Mouse (Mus musculus): ENCODE data around the gene Pou2f2. TPM values are rescaled to one million over a fixed set of nuclear protein-coding genes. Genes with fewer than 3 reads are reported as not detected.

The Pou2f2 gene
- 141 and 174 TPM in 2 replicates for polyA plus RNA-seq (2012; ENCODE audit: insufficient read depth, low replicate concordance)

- Histone ChIP-seq H3K4me1 (peaks cover 88% of the 10 kb centered on the region), H3K36me3 (replicated peaks; ENCODE audit: low read length) (peaks cover 18% of the 10 kb centered on the region), H3K4me3 (replicated peaks) (peak within 1 kb of the TSS; percentile 93), H3K27me3 (replicated peaks) (peaks cover 45% of the 10 kb centered on the region), H3K9me3 (no peaks in the 10 kb centered on the region)
- no peak for TF ChIP-seq GATA1 (IDR thresholded peaks at IDR 0.05; ENCODE audit: borderline replicate concordance, low read length)
- TF ChIP-seq FLI1 (IDR thresholded peaks at IDR 0.05; ENCODE audit: low read length) = no peak
Measured at GRCm38 (mm10) chr7:25179606-25180161, at the start of gene Pou2f2. Gene Pou2f2, minus strand, starts transcription at chr7:25179726.

DNA sequence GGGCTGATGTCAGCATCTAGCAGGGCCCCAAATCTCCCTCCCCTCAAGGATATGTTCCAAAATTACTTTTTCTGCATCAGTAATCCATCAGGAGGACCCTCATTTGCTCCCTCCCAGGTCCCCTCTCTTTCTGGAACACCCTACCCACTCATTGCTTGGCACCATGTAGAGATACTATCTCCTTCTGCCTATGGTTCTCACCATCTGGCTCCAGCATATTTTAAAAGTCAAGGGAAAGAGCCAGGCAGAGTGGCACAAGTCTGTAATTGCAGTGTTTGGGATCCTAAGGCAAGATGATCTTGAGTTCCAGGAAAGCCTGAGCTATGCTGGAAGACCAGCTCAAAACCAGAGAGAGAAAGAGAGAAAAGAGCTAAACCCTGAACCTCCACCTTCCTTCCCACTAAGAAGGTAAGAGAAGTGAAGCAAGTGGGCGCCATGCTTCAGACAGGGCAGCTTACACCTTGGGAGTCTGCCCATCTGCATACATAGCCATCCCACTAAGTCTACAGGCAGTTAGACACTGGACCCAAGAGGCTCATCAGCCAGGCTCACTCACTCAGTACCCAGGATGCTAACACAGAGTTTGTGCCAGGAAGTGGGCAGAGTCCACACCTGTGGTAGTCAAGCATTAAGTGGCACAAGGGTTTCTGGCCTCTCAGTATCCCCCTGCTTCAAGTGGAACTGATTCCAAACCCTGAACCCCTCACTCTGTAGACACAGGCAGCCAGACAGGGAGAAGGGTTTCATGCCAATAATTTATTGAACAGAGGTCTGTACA, 48.2 kb upstream of the Pou2f2 start:
- H3K9me3 ChIP-seq = no peaks in the 10 kb centered on the region
- no peaks in the 10 kb centered on the region for H3K27me3 ChIP-seq (replicated peaks)
- peaks cover 88% of the 10 kb centered on the region for H3K4me1 ChIP-seq
- TF ChIP-seq FLI1 (IDR thresholded peaks at IDR 0.05; ENCODE audit: low read length) (no peak), GATA1 (IDR thresholded peaks at IDR 0.05; ENCODE audit: borderline replicate concordance, low read length) (no peak)
- H3K4me3 ChIP-seq (replicated peaks) = no peak overlapping the region
- peaks cover 100% of the 10 kb centered on the region for H3K36me3 ChIP-seq (replicated peaks; ENCODE audit: low read length)

GRCm38 (mm10) chr7:25222275-25222967, 42.9 kb upstream of the Pou2f2 start:
- H3K36me3 ChIP-seq (replicated peaks; ENCODE audit: low read length) = peaks cover 57% of the 10 kb centered on the region
- H3K4me1 ChIP-seq = peaks cover 93% of the 10 kb centered on the region
- no peaks in the 10 kb centered on the region for H3K9me3 ChIP-seq
- no peak for TF ChIP-seq GATA1 (IDR thresholded peaks at IDR 0.05; ENCODE audit: borderline replicate concordance, low read length)
- no peak for TF ChIP-seq FLI1 (IDR thresholded peaks at IDR 0.05; ENCODE audit: low read length)
- H3K27me3 ChIP-seq (replicated peaks) = no peaks in the 10 kb centered on the region
- peak overlapping the region; percentile 96 for H3K4me3 ChIP-seq (replicated peaks)

GRCm38 (mm10) chr7:25221102-25221883, 41.8 kb upstream of the Pou2f2 start, which contains the start of gene Zfp526:
Gene Zfp526, plus strand, starts transcription at chr7:25221425.
- no peaks in the 10 kb centered on the region for H3K27me3 ChIP-seq (replicated peaks)
- H3K4me3 ChIP-seq (replicated peaks) = peak within 1 kb of the TSS; percentile 96
- H3K4me1 ChIP-seq = peaks cover 86% of the 10 kb centered on the region
- no peak for TF ChIP-seq GATA1 (IDR thresholded peaks at IDR 0.05; ENCODE audit: borderline replicate concordance, low read length)
- peaks cover 52% of the 10 kb centered on the region for H3K36me3 ChIP-seq (replicated peaks; ENCODE audit: low read length)
- no peaks in the 10 kb centered on the region for H3K9me3 ChIP-seq

DNA sequence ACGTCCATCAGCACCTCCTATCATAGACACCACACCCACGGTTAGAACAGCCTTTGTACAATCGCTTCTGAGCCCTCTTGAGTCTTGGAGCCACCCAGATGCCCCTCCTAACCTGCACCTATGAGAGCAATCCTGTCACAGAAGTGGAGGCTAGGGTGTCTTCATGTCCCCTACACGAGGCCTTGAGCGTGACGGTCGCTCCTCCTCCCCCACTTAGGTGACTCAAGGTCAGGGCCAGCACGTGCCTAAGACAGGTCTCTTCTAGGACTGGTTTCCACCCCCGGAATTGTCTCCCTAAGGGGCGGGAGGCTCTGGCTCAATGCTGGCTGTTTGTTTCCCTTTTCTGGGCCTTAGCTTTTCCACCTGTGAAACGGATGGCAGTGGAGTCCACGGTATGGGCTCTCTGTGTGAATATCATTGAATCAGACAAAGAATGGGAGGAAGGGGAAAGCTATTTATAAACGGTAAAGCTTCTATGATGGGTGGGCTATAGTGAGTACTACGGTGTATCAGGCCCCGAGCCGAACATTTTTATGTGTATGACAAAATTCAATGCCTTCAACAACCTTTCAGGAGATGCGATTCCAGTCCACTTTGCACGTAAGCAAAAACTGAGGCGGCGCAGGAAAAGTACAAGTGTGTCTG, 41.1 kb upstream of the Pou2f2 start, which contains the start of gene Dedd2:
Gene Dedd2, minus strand, starts transcription at position 159 of the 645 bp plus-strand sequence.
- Histone ChIP-seq H3K9me3 (no peaks in the 10 kb centered on the region), H3K4me1 (peaks cover 79% of the 10 kb centered on the region), H3K27me3 (replicated peaks) (no peaks in the 10 kb centered on the region), H3K36me3 (replicated peaks; ENCODE audit: low read length) (peaks cover 52% of the 10 kb centered on the region), H3K4me3 (replicated peaks) (peak within 1 kb of the TSS; percentile 96)
- TF ChIP-seq GATA1 (IDR thresholded peaks at IDR 0.05; ENCODE audit: borderline replicate concordance, low read length) (no peak), FLI1 (IDR thresholded peaks at IDR 0.05; ENCODE audit: low read length) (no peak)

DNA sequence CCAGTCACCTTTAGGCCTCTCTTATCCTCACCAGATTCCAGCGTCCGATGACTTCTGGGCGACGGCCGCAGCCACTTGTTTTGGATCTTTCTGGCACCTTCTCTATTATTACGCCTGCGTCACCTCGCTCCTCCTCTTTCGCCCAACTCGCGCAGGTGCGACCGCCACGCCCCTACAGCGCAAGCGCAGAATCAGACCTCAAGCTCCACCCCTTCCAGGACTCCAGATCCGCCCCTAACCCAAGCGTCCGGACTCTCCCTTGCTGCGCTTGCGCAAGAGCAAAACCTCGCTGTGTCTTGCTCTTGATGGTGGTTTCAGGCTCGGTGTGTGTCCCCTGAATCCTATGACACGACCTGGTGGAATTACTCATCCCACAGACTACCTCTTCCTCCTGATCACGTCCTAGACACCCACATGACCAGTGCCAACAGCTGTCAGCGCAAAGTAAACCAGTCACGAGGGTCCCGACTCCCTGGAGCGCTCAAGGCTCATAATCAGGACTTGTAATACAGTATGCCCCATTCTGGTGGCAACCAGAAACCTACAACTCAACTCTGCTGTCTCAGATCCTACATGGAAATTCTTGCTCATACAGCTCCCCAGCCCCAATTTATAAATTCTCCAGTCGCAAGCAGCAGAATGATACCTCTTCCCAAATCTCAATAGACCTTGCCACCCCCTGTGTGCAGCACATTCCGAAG, 40.4 kb upstream of the Pou2f2 start:
- H3K4me3 ChIP-seq (replicated peaks) = peak overlapping the region; percentile 96
- TF ChIP-seq FLI1 (IDR thresholded peaks at IDR 0.05; ENCODE audit: low read length) (no peak), GATA1 (IDR thresholded peaks at IDR 0.05; ENCODE audit: borderline replicate concordance, low read length) (no peak)
- no peaks in the 10 kb centered on the region for H3K9me3 ChIP-seq
- H3K27me3 ChIP-seq (replicated peaks) = no peaks in the 10 kb centered on the region
- H3K4me1 ChIP-seq = peaks cover 78% of the 10 kb centered on the region
- H3K36me3 ChIP-seq (replicated peaks; ENCODE audit: low read length) = peaks cover 52% of the 10 kb centered on the region

- Histone ChIP-seq H3K4me3 (replicated peaks) (peak overlapping the region; percentile 96), H3K36me3 (replicated peaks; ENCODE audit: low read length) (peaks cover 50% of the 10 kb centered on the region), H3K9me3 (no peaks in the 10 kb centered on the region), H3K4me1 (peaks cover 76% of the 10 kb centered on the region), H3K27me3 (replicated peaks) (no peaks in the 10 kb centered on the region)
- TF ChIP-seq GATA1 (IDR thresholded peaks at IDR 0.05; ENCODE audit: borderline replicate concordance, low read length) = no peak
- no peak for TF ChIP-seq FLI1 (IDR thresholded peaks at IDR 0.05; ENCODE audit: low read length)
Measured at GRCm38 (mm10) chr7:25219416-25219750, 39.9 kb upstream of the Pou2f2 start.

- H3K4me3 ChIP-seq (replicated peaks) = peak overlapping the region; percentile 96
- H3K9me3 ChIP-seq = no peaks in the 10 kb centered on the region
- H3K36me3 ChIP-seq (replicated peaks; ENCODE audit: low read length) = peaks cover 50% of the 10 kb centered on the region
- no peaks in the 10 kb centered on the region for H3K27me3 ChIP-seq (replicated peaks)
- peaks cover 76% of the 10 kb centered on the region for H3K4me1 ChIP-seq
- TF ChIP-seq FLI1 (IDR thresholded peaks at IDR 0.05; ENCODE audit: low read length) (no peak), GATA1 (IDR thresholded peaks at IDR 0.05; ENCODE audit: borderline replicate concordance, low read length) (no peak)
Measured at GRCm38 (mm10) chr7:25218705-25219415, 39.3 kb upstream of the Pou2f2 start.
